Mouse (Mus musculus): Measurements from ENCODE around the gene Tmem121b. TPM values are rescaled to one million over a fixed set of nuclear protein-coding genes. Genes with fewer than 3 reads are reported as not detected.

Tmem121b gene
- polyA plus RNA-seq, 1 experiment = 0.01 TPM

GRCm38 (mm10) chr6:120504051-120504450 is 10.4 kb upstream of the Tmem121b start:
- Histone ChIP-seq H3K79me2 (ENCODE audit: control insufficient read depth, insufficient read depth) (no peaks in the 10 kb centered on the region), H3ac (ENCODE audit: control insufficient read depth, insufficient read length) (no peak overlapping the region), H3K36me3 (ENCODE audit: control insufficient read depth, insufficient read depth) (no peaks in the 10 kb centered on the region), H3K27me3 (ENCODE audit: control insufficient read depth, insufficient read depth, insufficient read length) (no peaks in the 10 kb centered on the region), H3K4me3 (no peak overlapping the region), H3K4me2 (ENCODE audit: low read depth) (no peak overlapping the region)
- TF ChIP-seq REST (IDR thresholded peaks at IDR 0.05; ENCODE audit: insufficient read depth, insufficient read length) = no peak
- no peak for TF ChIP-seq MAX (IDR thresholded peaks at IDR 0.05; ENCODE audit: low read depth)
- TF ChIP-seq TCF12 (IDR thresholded peaks at IDR 0.05; ENCODE audit: insufficient read depth, poor library complexity, severe bottlenecking) = no peak
- no peak for TF ChIP-seq CEBPB (IDR thresholded peaks at IDR 0.05; ENCODE audit: insufficient read depth, poor library complexity, severe bottlenecking)
- no peak for TF ChIP-seq POLR2AphosphoS2 (IDR thresholded peaks at IDR 0.05; ENCODE audit: insufficient read length, low read depth)
- TF ChIP-seq MYOG (IDR thresholded peaks at IDR 0.05; ENCODE audit: control insufficient read depth in 1 of 3, insufficient read depth in 1 of 3, insufficient read length in 2 of 3, low read depth in 2 of 3) = no peak
- no peak for TF ChIP-seq MYOD1 (IDR thresholded peaks at IDR 0.05; ENCODE audit: control insufficient read depth in 1 of 3, insufficient read length in 2 of 3, low read depth in 2 of 3)

GRCm38 (mm10) chr6:120496544-120496943 is 2.9 kb upstream of the Tmem121b start:
- no peak overlapping the region for H3K4me3 ChIP-seq
- TF ChIP-seq USF1 (IDR thresholded peaks at IDR 0.05; ENCODE audit: low read depth) (no peak), E2F4 (IDR thresholded peaks at IDR 0.05; ENCODE audit: insufficient read depth) (no peak), TCF12 (IDR thresholded peaks at IDR 0.05; ENCODE audit: insufficient read depth, poor library complexity, severe bottlenecking) (no peak), TCF3 (IDR thresholded peaks at IDR 0.05; ENCODE audit: insufficient read length, low read depth) (no peak), MYOD1 (IDR thresholded peaks at IDR 0.05; ENCODE audit: control insufficient read depth in 1 of 3, insufficient read length in 2 of 3, low read depth in 2 of 3) (no peak), MAX (IDR thresholded peaks at IDR 0.05; ENCODE audit: low read depth) (no peak), CEBPB (IDR thresholded peaks at IDR 0.05; ENCODE audit: insufficient read depth, poor library complexity, severe bottlenecking) (no peak), POLR2A (IDR thresholded peaks at IDR 0.05; ENCODE audit: insufficient read length, low read depth) (no peak), REST (IDR thresholded peaks at IDR 0.05; ENCODE audit: insufficient read depth, insufficient read length) (no peak), MYOG (IDR thresholded peaks at IDR 0.05; ENCODE audit: control insufficient read depth in 1 of 3, insufficient read depth in 1 of 3, insufficient read length in 2 of 3, low read depth in 2 of 3) (no peak), POLR2AphosphoS2 (IDR thresholded peaks at IDR 0.05; ENCODE audit: insufficient read length, low read depth) (no peak), SRF (IDR thresholded peaks at IDR 0.05; ENCODE audit: control insufficient read depth, insufficient read length, low read depth) (no peak)
- peaks cover 29% of the 10 kb centered on the region for H3K27me3 ChIP-seq (ENCODE audit: control insufficient read depth, insufficient read depth, insufficient read length)

GRCm38 (mm10) chr6:120492499-120493373 is 871 bp downstream of the Tmem121b start:
- Histone ChIP-seq H3K4me2 (ENCODE audit: low read depth) (peak overlapping the region; percentile 55), H3K79me2 (ENCODE audit: control insufficient read depth, insufficient read depth) (no peaks in the 10 kb centered on the region), H3K4me3 (no peak overlapping the region), H3K36me3 (ENCODE audit: control insufficient read depth, insufficient read depth) (no peaks in the 10 kb centered on the region), H3K27me3 (ENCODE audit: control insufficient read depth, insufficient read depth, insufficient read length) (peaks cover 25% of the 10 kb centered on the region), H3ac (ENCODE audit: control insufficient read depth, insufficient read length) (peak overlapping the region; percentile 1)
- TF ChIP-seq TCF3 (IDR thresholded peaks at IDR 0.05; ENCODE audit: insufficient read length, low read depth) (no peak), USF1 (IDR thresholded peaks at IDR 0.05; ENCODE audit: low read depth) (no peak), MYOG (IDR thresholded peaks at IDR 0.05; ENCODE audit: control insufficient read depth in 1 of 3, insufficient read depth in 1 of 3, insufficient read length in 2 of 3, low read depth in 2 of 3) (no peak), REST (IDR thresholded peaks at IDR 0.05; ENCODE audit: insufficient read depth, insufficient read length) (peak; percentile 91)

More at GRCm38 (mm10) chr6:120496544-120496943, 2.9 kb upstream of the Tmem121b start:
- Histone ChIP-seq H3K36me3 (ENCODE audit: control insufficient read depth, insufficient read depth) (no peaks in the 10 kb centered on the region), H3K79me2 (ENCODE audit: control insufficient read depth, insufficient read depth) (no peaks in the 10 kb centered on the region), H3ac (ENCODE audit: control insufficient read depth, insufficient read length) (no peak overlapping the region), H3K4me2 (ENCODE audit: low read depth) (no peak overlapping the region)

GRCm38 (mm10) chr6:120491862-120492498 is 1.6 kb downstream of the Tmem121b start:
- H3K27me3 ChIP-seq (ENCODE audit: control insufficient read depth, insufficient read depth, insufficient read length) = peaks cover 25% of the 10 kb centered on the region

GRCm38 (mm10) chr6:120491064-120491463 is 2.5 kb downstream of the Tmem121b start:
- TF ChIP-seq MYOG (IDR thresholded peaks at IDR 0.05; ENCODE audit: control insufficient read depth in 1 of 3, insufficient read depth in 1 of 3, insufficient read length in 2 of 3, low read depth in 2 of 3) (no peak), REST (IDR thresholded peaks at IDR 0.05; ENCODE audit: insufficient read depth, insufficient read length) (no peak), TCF3 (IDR thresholded peaks at IDR 0.05; ENCODE audit: insufficient read length, low read depth) (no peak), TCF12 (IDR thresholded peaks at IDR 0.05; ENCODE audit: insufficient read depth, poor library complexity, severe bottlenecking) (no peak), CEBPB (IDR thresholded peaks at IDR 0.05; ENCODE audit: insufficient read depth, poor library complexity, severe bottlenecking) (no peak), MAX (IDR thresholded peaks at IDR 0.05; ENCODE audit: low read depth) (no peak), POLR2A (IDR thresholded peaks at IDR 0.05; ENCODE audit: insufficient read length, low read depth) (no peak), MYOD1 (IDR thresholded peaks at IDR 0.05; ENCODE audit: control insufficient read depth in 1 of 3, insufficient read length in 2 of 3, low read depth in 2 of 3) (no peak), USF1 (IDR thresholded peaks at IDR 0.05; ENCODE audit: low read depth) (no peak), POLR2AphosphoS2 (IDR thresholded peaks at IDR 0.05; ENCODE audit: insufficient read length, low read depth) (no peak)
- Histone ChIP-seq H3K36me3 (ENCODE audit: control insufficient read depth, insufficient read depth) (no peaks in the 10 kb centered on the region), H3K4me3 (no peak overlapping the region), H3K79me2 (ENCODE audit: control insufficient read depth, insufficient read depth) (no peaks in the 10 kb centered on the region), H3K4me2 (ENCODE audit: low read depth) (no peak overlapping the region), H3ac (ENCODE audit: control insufficient read depth, insufficient read length) (no peak overlapping the region), H3K27me3 (ENCODE audit: control insufficient read depth, insufficient read depth, insufficient read length) (peaks cover 25% of the 10 kb centered on the region)

More at GRCm38 (mm10) chr6:120491862-120492498, 1.6 kb downstream of the Tmem121b start:
- Histone ChIP-seq H3K4me3 (no peak overlapping the region), H3K4me2 (ENCODE audit: low read depth) (no peak overlapping the region), H3ac (ENCODE audit: control insufficient read depth, insufficient read length) (no peak overlapping the region), H3K36me3 (ENCODE audit: control insufficient read depth, insufficient read depth) (no peaks in the 10 kb centered on the region), H3K79me2 (ENCODE audit: control insufficient read depth, insufficient read depth) (no peaks in the 10 kb centered on the region)
- TF ChIP-seq TCF12 (IDR thresholded peaks at IDR 0.05; ENCODE audit: insufficient read depth, poor library complexity, severe bottlenecking) (no peak), MAX (IDR thresholded peaks at IDR 0.05; ENCODE audit: low read depth) (no peak), USF1 (IDR thresholded peaks at IDR 0.05; ENCODE audit: low read depth) (no peak), MYOG (IDR thresholded peaks at IDR 0.05; ENCODE audit: control insufficient read depth in 1 of 3, insufficient read depth in 1 of 3, insufficient read length in 2 of 3, low read depth in 2 of 3) (peak in 1 of 3 experiments; percentile 3), POLR2AphosphoS2 (IDR thresholded peaks at IDR 0.05; ENCODE audit: insufficient read length, low read depth) (no peak)

All from myocyte (in vitro differentiated cells).